Mouse (Mus musculus) spleen, postnatal 10 days (tissue): ENCODE data around the gene Alg12.

Experiments
- DNase-seq, 2 experiments: peaks; one replicate each; pipeline ENCODE4 v3.0.0; 2021 to 2022; ENCODE audit warnings: low spot score in 2 of 2

Alg12 gene

GRCm38 (mm10) chr15:88819026-88819905, at the start of gene Alg12, which contains the start of gene Creld2:
Gene Alg12, minus strand, starts transcription at chr15:88819318.
Gene Creld2, plus strand, starts transcription at chr15:88819646.
- DNase-seq: peak; percentile 95 to 99

- no peak for DNase-seq
These were observed 49.1 kb upstream of the Alg12 start for GRCm38 (mm10) chr15:88868024-88868742.

- no peak for DNase-seq
These were observed 48.4 kb upstream of the Alg12 start for GRCm38 (mm10) chr15:88867368-88868023.

GRCm38 (mm10) chr15:88866934-88867356, 47.8 kb upstream of the Alg12 start:
- no peak for DNase-seq

- DNase-seq: no peak
These were observed 47.0 kb upstream of the Alg12 start for GRCm38 (mm10) chr15:88865888-88866695.

GRCm38 (mm10) chr15:88865061-88865460, 45.9 kb upstream of the Alg12 start:
- no peak for DNase-seq

- DNase-seq: no peak
These were observed 45.3 kb upstream of the Alg12 start for GRCm38 (mm10) chr15:88864270-88865030.

GRCm38 (mm10) chr15:88863695-88864231, 44.6 kb upstream of the Alg12 start:
- peak; percentile 42 to 68 for DNase-seq

GRCm38 (mm10) chr15:88862881-88863694, 44.0 kb upstream of the Alg12 start:
- DNase-seq: peak; percentile 54 to 56

GRCm38 (mm10) chr15:88861772-88862622, 42.9 kb upstream of the Alg12 start, which contains the start of gene Pim3:
Gene Pim3, plus strand, starts transcription at chr15:88862186.
- DNase-seq: peak; percentile 92

GRCm38 (mm10) chr15:88860781-88861180, 41.7 kb upstream of the Alg12 start:
- no peak for DNase-seq

- DNase-seq: no peak
These were observed 40.3 kb upstream of the Alg12 start for GRCm38 (mm10) chr15:88859206-88859970.

GRCm38 (mm10) chr15:88858707-88859106, 39.6 kb upstream of the Alg12 start:
- no peak for DNase-seq

- DNase-seq: no peak
These were observed 39.0 kb upstream of the Alg12 start for GRCm38 (mm10) chr15:88858141-88858541.

- no peak for DNase-seq
These were observed 38.2 kb upstream of the Alg12 start for GRCm38 (mm10) chr15:88857361-88857760.

- DNase-seq: no peak
These were observed 37.5 kb upstream of the Alg12 start for GRCm38 (mm10) chr15:88856613-88857012.

GRCm38 (mm10) chr15:88855896-88856417, 36.8 kb upstream of the Alg12 start:
- no peak for DNase-seq
